Mouse (Mus musculus): Measurements from ENCODE around the gene Syna.

- no peak for TF ChIP-seq CTCF (conservative IDR thresholded peaks at IDR 0.05; ENCODE audit: low read length)
- no peak for TF ChIP-seq POU5F1 (IDR thresholded peaks at IDR 0.05; ENCODE audit: borderline replicate concordance, low read length)
Measured at GRCm38 (mm10) chr5:134508965-134509364, 51.0 kb downstream of the Syna start.

Measured in E14TG2a.4 (cell line).